Mouse (Mus musculus): ENCODE measurements around the gene Il13. TPM values are rescaled to one million over a fixed set of nuclear protein-coding genes. Genes with fewer than 3 reads are reported as not detected.

Il13 gene
- polyA plus RNA-seq (2014; fragmentation: Nextera tagmentation; extraction: Ambion mirVana): not detected in 2 replicates

GRCm38 (mm10) chr11:53634556-53634955 lies at the start of gene Il13:
Gene Il13, minus strand, starts transcription at chr11:53634702.
- Histone ChIP-seq H3K36me3 (replicated peaks; ENCODE audit: control insufficient read depth, insufficient read depth, low read depth, low read length) (no peaks in the 10 kb centered on the region), H3K27ac (replicated peaks; ENCODE audit: low read depth, low read length) (no peak within 1 kb of the TSS), H3K27me3 (ENCODE audit: control insufficient read depth, insufficient read depth, low read length) (no peaks in the 10 kb centered on the region; the same call in 1 of the 2 replicates), H3K9ac (replicated peaks; ENCODE audit: low read length) (no peak within 1 kb of the TSS), H3K4me1 (ENCODE audit: control insufficient read depth, insufficient read depth, low read length) (peaks cover 5% of the 10 kb centered on the region; the same call in 1 of the 2 replicates), H3K4me2 (ENCODE audit: low read depth, low read length) (no peak within 1 kb of the TSS), H3K9me3 (replicated peaks; ENCODE audit: control insufficient read depth, low read length) (no peaks in the 10 kb centered on the region), H3K4me3 (ENCODE audit: low read depth, low read length) (no peak within 1 kb of the TSS)
- WGBS: 95% methylated on average over 8 of the region's 8 CpGs
- ATAC-seq (replicated peaks; ENCODE audit: insufficient number of reproducible peaks, low FRiP score, low TSS enrichment, low read depth) (no peak), DNase-seq (ENCODE audit: low spot score) (no peak)

DNA sequence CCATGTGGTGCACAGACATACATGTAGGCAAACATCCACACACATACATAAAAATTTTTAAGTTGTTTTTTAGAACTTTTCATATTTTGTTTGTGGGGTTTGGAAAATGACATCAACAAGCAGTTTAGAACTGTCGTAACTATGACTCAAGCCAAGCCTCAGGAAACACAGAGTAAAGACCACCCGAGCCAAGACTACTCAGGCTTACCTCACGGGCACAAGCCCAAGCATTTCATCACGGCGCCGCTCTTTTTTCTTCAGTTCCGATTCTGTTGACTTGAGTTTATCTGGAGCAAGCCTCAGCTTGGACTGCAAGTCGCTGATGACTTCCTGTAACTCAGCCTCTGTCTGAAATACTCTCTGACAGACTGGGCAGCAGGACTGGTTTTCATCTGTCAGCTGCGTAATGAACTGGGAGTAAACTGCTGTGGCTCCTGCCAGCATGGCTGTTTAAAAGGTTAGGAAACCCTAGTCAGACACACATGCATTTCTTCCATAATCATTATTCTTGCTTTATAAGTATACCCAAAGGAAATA lies 48.6 kb upstream of the Il13 start:
- WGBS: 91% methylated on average over 9 of the region's 9 CpGs
- no peak overlapping the region for H3K4me3 ChIP-seq (ENCODE audit: low read depth, low read length)
- no peak for ATAC-seq (replicated peaks; ENCODE audit: insufficient number of reproducible peaks, low FRiP score, low TSS enrichment, low read depth)
- H3K9ac ChIP-seq (replicated peaks; ENCODE audit: low read length): no peak overlapping the region
- H3K4me2 ChIP-seq (ENCODE audit: low read depth, low read length): no peak overlapping the region
- H3K27me3 ChIP-seq (ENCODE audit: control insufficient read depth, insufficient read depth, low read length): no peaks in the 10 kb centered on the region
- H3K4me1 ChIP-seq (ENCODE audit: control insufficient read depth, insufficient read depth, low read length): no peaks in the 10 kb centered on the region
- H3K9me3 ChIP-seq (replicated peaks; ENCODE audit: control insufficient read depth, low read length): no peaks in the 10 kb centered on the region
- H3K27ac ChIP-seq (replicated peaks; ENCODE audit: low read depth, low read length): no peak overlapping the region
- no peak for DNase-seq (ENCODE audit: low spot score)
- peaks cover 2% of the 10 kb centered on the region for H3K36me3 ChIP-seq (replicated peaks; ENCODE audit: control insufficient read depth, insufficient read depth, low read depth, low read length)

DNA sequence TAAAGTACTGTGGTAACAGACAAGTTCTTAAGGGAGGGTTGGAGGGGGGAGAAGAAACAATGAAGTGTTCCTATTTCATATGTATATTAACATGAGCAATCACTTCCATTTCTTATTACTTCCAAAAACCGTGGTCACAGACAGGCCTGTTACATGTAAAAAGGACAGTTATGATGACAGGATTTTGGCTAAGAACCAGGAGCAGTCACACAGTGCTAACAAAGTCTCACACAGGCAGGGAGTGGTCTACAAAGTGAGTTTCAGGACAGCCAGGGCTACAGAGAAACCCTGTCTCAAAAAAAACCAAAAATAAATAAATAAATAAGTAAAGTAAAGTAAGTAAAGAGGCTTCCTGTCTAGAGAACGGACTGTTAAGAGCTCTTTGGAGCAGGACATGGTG lies 47.7 kb upstream of the Il13 start:
- Histone ChIP-seq H3K4me1 (ENCODE audit: control insufficient read depth, insufficient read depth, low read length) (no peaks in the 10 kb centered on the region), H3K9me3 (replicated peaks; ENCODE audit: control insufficient read depth, low read length) (no peaks in the 10 kb centered on the region), H3K36me3 (replicated peaks; ENCODE audit: control insufficient read depth, insufficient read depth, low read depth, low read length) (peaks cover 2% of the 10 kb centered on the region), H3K9ac (replicated peaks; ENCODE audit: low read length) (no peak overlapping the region), H3K27me3 (ENCODE audit: control insufficient read depth, insufficient read depth, low read length) (no peaks in the 10 kb centered on the region), H3K27ac (replicated peaks; ENCODE audit: low read depth, low read length) (no peak overlapping the region), H3K4me2 (ENCODE audit: low read depth, low read length) (no peak overlapping the region), H3K4me3 (ENCODE audit: low read depth, low read length) (no peak overlapping the region)
- 88% methylated on average over 2 of the region's 2 CpGs for WGBS
- ATAC-seq (replicated peaks; ENCODE audit: insufficient number of reproducible peaks, low FRiP score, low TSS enrichment, low read depth) (no peak), DNase-seq (ENCODE audit: low spot score) (no peak)

DNA sequence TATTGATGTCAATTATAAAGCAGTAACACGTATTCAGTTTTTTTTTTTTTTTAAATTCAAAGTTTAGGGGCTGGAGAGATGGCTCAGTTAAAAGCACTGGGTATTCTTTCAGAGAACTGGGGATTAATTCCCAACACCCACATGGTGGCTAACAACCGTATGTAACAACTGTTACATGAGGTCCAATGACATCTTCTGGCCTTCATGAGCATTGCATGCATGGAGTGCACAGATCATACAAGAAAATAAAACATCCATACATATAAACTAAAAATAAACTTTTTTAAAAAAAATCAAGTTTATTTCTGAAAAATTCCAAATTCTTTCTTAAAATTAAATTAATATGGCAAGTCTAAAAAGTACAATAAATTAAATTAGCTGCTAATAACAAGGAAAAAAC lies 47.2 kb upstream of the Il13 start:
- no peaks in the 10 kb centered on the region for H3K9me3 ChIP-seq (replicated peaks; ENCODE audit: control insufficient read depth, low read length)
- no peak overlapping the region for H3K9ac ChIP-seq (replicated peaks; ENCODE audit: low read length)
- H3K36me3 ChIP-seq (replicated peaks; ENCODE audit: control insufficient read depth, insufficient read depth, low read depth, low read length): peaks cover 2% of the 10 kb centered on the region
- H3K27me3 ChIP-seq (ENCODE audit: control insufficient read depth, insufficient read depth, low read length): no peaks in the 10 kb centered on the region
- ATAC-seq (replicated peaks; ENCODE audit: insufficient number of reproducible peaks, low FRiP score, low TSS enrichment, low read depth): no peak
- 93% methylated on average over 2 of the region's 2 CpGs for WGBS
- H3K4me2 ChIP-seq (ENCODE audit: low read depth, low read length): no peak overlapping the region
- no peaks in the 10 kb centered on the region for H3K4me1 ChIP-seq (ENCODE audit: control insufficient read depth, insufficient read depth, low read length)
- DNase-seq (ENCODE audit: low spot score): no peak
- H3K4me3 ChIP-seq (ENCODE audit: low read depth, low read length): no peak overlapping the region
- no peak overlapping the region for H3K27ac ChIP-seq (replicated peaks; ENCODE audit: low read depth, low read length)

DNA sequence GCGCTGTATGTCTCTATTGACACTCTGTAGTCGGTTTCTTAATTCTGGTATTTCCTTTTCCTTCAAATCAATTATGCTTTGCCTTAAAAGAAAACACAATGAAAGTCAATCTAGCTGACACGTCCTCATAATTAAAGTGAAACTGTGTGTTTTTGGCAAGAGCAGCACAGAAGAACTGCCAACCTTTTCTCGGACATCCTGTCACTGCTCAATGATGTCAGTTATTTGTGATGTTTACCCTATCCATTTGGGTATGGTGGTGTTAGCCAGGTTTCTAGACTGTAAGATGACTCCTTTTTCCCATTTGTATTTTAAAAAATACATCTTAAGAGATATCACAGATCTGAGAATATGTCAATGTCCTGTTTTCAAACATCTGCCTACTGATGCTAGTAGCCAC lies 45.6 kb upstream of the Il13 start:
- Histone ChIP-seq H3K27me3 (ENCODE audit: control insufficient read depth, insufficient read depth, low read length) (no peaks in the 10 kb centered on the region), H3K36me3 (replicated peaks; ENCODE audit: control insufficient read depth, insufficient read depth, low read depth, low read length) (peaks cover 2% of the 10 kb centered on the region), H3K4me1 (ENCODE audit: control insufficient read depth, insufficient read depth, low read length) (no peaks in the 10 kb centered on the region), H3K4me3 (ENCODE audit: low read depth, low read length) (no peak overlapping the region), H3K4me2 (ENCODE audit: low read depth, low read length) (no peak overlapping the region), H3K9me3 (replicated peaks; ENCODE audit: control insufficient read depth, low read length) (no peaks in the 10 kb centered on the region), H3K27ac (replicated peaks; ENCODE audit: low read depth, low read length) (no peak overlapping the region), H3K9ac (replicated peaks; ENCODE audit: low read length) (no peak overlapping the region)
- ATAC-seq (replicated peaks; ENCODE audit: insufficient number of reproducible peaks, low FRiP score, low TSS enrichment, low read depth) (no peak), DNase-seq (ENCODE audit: low spot score) (no peak)
- 92% methylated on average over 4 of the region's 4 CpGs for WGBS

- Histone ChIP-seq H3K9ac (replicated peaks; ENCODE audit: low read length) (no peak overlapping the region), H3K4me3 (ENCODE audit: low read depth, low read length) (no peak overlapping the region), H3K36me3 (replicated peaks; ENCODE audit: control insufficient read depth, insufficient read depth, low read depth, low read length) (peaks cover 4% of the 10 kb centered on the region), H3K27ac (replicated peaks; ENCODE audit: low read depth, low read length) (no peak overlapping the region), H3K27me3 (ENCODE audit: control insufficient read depth, insufficient read depth, low read length) (no peaks in the 10 kb centered on the region), H3K4me1 (ENCODE audit: control insufficient read depth, insufficient read depth, low read length) (no peaks in the 10 kb centered on the region), H3K4me2 (ENCODE audit: low read depth, low read length) (no peak overlapping the region), H3K9me3 (replicated peaks; ENCODE audit: control insufficient read depth, low read length) (no peaks in the 10 kb centered on the region)
- 93% methylated on average over 4 of the region's 4 CpGs for WGBS
- ATAC-seq (replicated peaks; ENCODE audit: insufficient number of reproducible peaks, low FRiP score, low TSS enrichment, low read depth): no peak
- DNase-seq (ENCODE audit: low spot score): no peak
Observed at GRCm38 (mm10) chr11:53671414-53671813, 36.9 kb upstream of the Il13 start.

- Histone ChIP-seq H3K9ac (replicated peaks; ENCODE audit: low read length) (no peak overlapping the region), H3K4me1 (ENCODE audit: control insufficient read depth, insufficient read depth, low read length) (no peaks in the 10 kb centered on the region), H3K36me3 (replicated peaks; ENCODE audit: control insufficient read depth, insufficient read depth, low read depth, low read length) (peaks cover 2% of the 10 kb centered on the region; the same call in 1 of the 2 replicates), H3K27ac (replicated peaks; ENCODE audit: low read depth, low read length) (no peak overlapping the region), H3K4me2 (ENCODE audit: low read depth, low read length) (no peak overlapping the region), H3K27me3 (ENCODE audit: control insufficient read depth, insufficient read depth, low read length) (no peaks in the 10 kb centered on the region), H3K9me3 (replicated peaks; ENCODE audit: control insufficient read depth, low read length) (no peaks in the 10 kb centered on the region), H3K4me3 (ENCODE audit: low read depth, low read length) (no peak overlapping the region)
- DNase-seq (ENCODE audit: low spot score): no peak
- WGBS: 87% methylated on average over 5 of the region's 5 CpGs
- ATAC-seq (replicated peaks; ENCODE audit: insufficient number of reproducible peaks, low FRiP score, low TSS enrichment, low read depth): no peak
Observed at GRCm38 (mm10) chr11:53664091-53664490, 29.6 kb upstream of the Il13 start.

GRCm38 (mm10) chr11:53662794-53663674 lies 28.5 kb upstream of the Il13 start:
- DNase-seq (ENCODE audit: low spot score): no peak
- H3K27me3 ChIP-seq (ENCODE audit: control insufficient read depth, insufficient read depth, low read length): no peaks in the 10 kb centered on the region
- 68% methylated on average over 14 of the region's 14 CpGs for WGBS
- no peak overlapping the region for H3K4me3 ChIP-seq (ENCODE audit: low read depth, low read length)
- no peak for ATAC-seq (replicated peaks; ENCODE audit: insufficient number of reproducible peaks, low FRiP score, low TSS enrichment, low read depth)
- no peaks in the 10 kb centered on the region for H3K9me3 ChIP-seq (replicated peaks; ENCODE audit: control insufficient read depth, low read length)
- no peak overlapping the region for H3K27ac ChIP-seq (replicated peaks; ENCODE audit: low read depth, low read length)
- peaks cover 2% of the 10 kb centered on the region; the same call in 1 of the 2 replicates for H3K36me3 ChIP-seq (replicated peaks; ENCODE audit: control insufficient read depth, insufficient read depth, low read depth, low read length)
- no peak overlapping the region for H3K9ac ChIP-seq (replicated peaks; ENCODE audit: low read length)
- no peaks in the 10 kb centered on the region for H3K4me1 ChIP-seq (ENCODE audit: control insufficient read depth, insufficient read depth, low read length)
- no peak overlapping the region for H3K4me2 ChIP-seq (ENCODE audit: low read depth, low read length)

All from embryonic facial prominence, embryonic 11.5 days (tissue).